Mouse (Mus musculus) thymus, adult 2 months (tissue): Measurements from ENCODE around the gene Abcc9.

Experiments
- CTCF ChIP-seq: fragments of 200-500 bp; IDR thresholded peaks from 2 replicates; pipeline ENCODE4 v1.5.1; 2012; ENCODE audit warnings: mild to moderate bottlenecking, control low read depth, low read length, moderate library complexity, borderline replicate concordance; ENCODE audit not compliant: control insufficient read depth, poor library complexity, insufficient read depth; ENCODE audit errors: extremely low read depth
- POLR2A ChIP-seq: fragments of 200-500 bp; IDR thresholded peaks from 2 replicates; pipeline ENCODE4 v1.6.1; 2012; ENCODE audit warnings: mild to moderate bottlenecking, low read length, control low read depth, moderate library complexity; ENCODE audit not compliant: control insufficient read depth, poor library complexity, insufficient read depth; ENCODE audit errors: extremely low read depth

DNA sequence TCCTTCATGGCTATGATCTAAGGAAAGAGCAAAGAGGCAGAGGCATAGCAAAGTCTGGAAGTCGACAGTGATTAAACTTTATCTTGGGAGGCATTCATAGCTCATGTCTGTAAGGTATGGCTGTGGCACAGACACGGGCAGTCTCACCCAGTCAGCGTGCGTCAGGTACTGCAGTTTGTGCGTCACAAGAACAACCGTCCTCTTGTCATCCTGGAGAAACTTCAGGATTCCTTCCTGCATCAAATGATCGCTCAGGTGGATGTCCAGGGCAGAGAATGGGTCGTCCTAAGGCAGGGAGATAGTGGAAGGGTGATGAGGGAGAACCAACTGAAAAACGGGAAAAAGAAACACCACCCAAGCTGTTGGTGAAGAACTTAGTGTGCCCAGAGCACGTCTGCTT lies 62.8 kb downstream of the Abcc9 start:
- TF ChIP-seq POLR2A (no peak), CTCF (no peak)
